Mouse (Mus musculus): ENCODE results near the gene Spg11. TPM values are rescaled to one million over a fixed set of nuclear protein-coding genes. Genes with fewer than 3 reads are reported as not detected.

The Spg11 gene
- total and polyA plus RNA-seq, 2 experiments from 2014 or later, result 4.9 to 20.1 TPM

GRCm38 (mm10) chr2:122011441-122011840 is 106.7 kb downstream of the Spg11 start:
- H3K27me3 ChIP-seq (ENCODE audit: insufficient read depth, low read length), result no peaks in the 10 kb centered on the region
- H3K9ac ChIP-seq (replicated peaks; ENCODE audit: low read length, poor library complexity, severe bottlenecking), result no peak overlapping the region
- 83% methylated on average over 7 of the region's 7 CpGs for WGBS
- DNase-seq (ENCODE audit: low spot score), result no peak
- ATAC-seq (ENCODE audit: low FRiP score), result no peak
- H3K4me3 ChIP-seq (ENCODE audit: low read depth, low read length), result no peak overlapping the region
- no peak overlapping the region for H3K4me2 ChIP-seq (ENCODE audit: low read depth, low read length, poor library complexity, severe bottlenecking)
- no peaks in the 10 kb centered on the region for H3K9me3 ChIP-seq (ENCODE audit: low read length)
- no peak overlapping the region for H3K27ac ChIP-seq (ENCODE audit: low read depth, low read length)
- TF ChIP-seq CTCF (IDR thresholded peaks at IDR 0.05), result no peak
- no peaks in the 10 kb centered on the region for H3K4me1 ChIP-seq (ENCODE audit: insufficient read depth, low read length)
- H3K36me3 ChIP-seq (ENCODE audit: insufficient read depth, low read length), result peaks cover 2% of the 10 kb centered on the region; the same call in 1 of the 2 replicates

- Histone ChIP-seq H3K36me3 (ENCODE audit: insufficient read depth, low read length) (peaks cover 5% of the 10 kb centered on the region; the same call in 1 of the 2 replicates), H3K4me3 (ENCODE audit: low read depth, low read length) (no peak overlapping the region), H3K4me1 (ENCODE audit: insufficient read depth, low read length) (no peaks in the 10 kb centered on the region), H3K4me2 (ENCODE audit: low read depth, low read length, poor library complexity, severe bottlenecking) (no peak overlapping the region), H3K9me3 (ENCODE audit: low read length) (no peaks in the 10 kb centered on the region), H3K27me3 (ENCODE audit: insufficient read depth, low read length) (no peaks in the 10 kb centered on the region), H3K27ac (ENCODE audit: low read depth, low read length) (no peak overlapping the region), H3K9ac (replicated peaks; ENCODE audit: low read length, poor library complexity, severe bottlenecking) (no peak overlapping the region)
- 94% methylated on average over 3 of the region's 3 CpGs for WGBS
- TF ChIP-seq CTCF (IDR thresholded peaks at IDR 0.05), result no peak
- no peak for ATAC-seq (ENCODE audit: low FRiP score)
- DNase-seq (ENCODE audit: low spot score), result no peak
These were observed 109.4 kb downstream of the Spg11 start for GRCm38 (mm10) chr2:122008832-122009231.

Small RNAs within 50 kb of the gene (microRNA-seq; reads per million reads assigned to microRNA genes)
- gene Gm47314 (ENCODE audit: borderline number of aligned reads), result not detected

Other genes with a start within 250 kb of the Spg11 start
- 33.3 and 54.8 TPM in 2 replicates for gene Ctdspl2, start 162.4 kb downstream of the Spg11 start, total RNA-seq (2014; rRNA removed)
- 23.3 and 31.3 TPM in 2 replicates for gene Ctdspl2, start 162.4 kb downstream of the Spg11 start, polyA plus RNA-seq (2015; fragmentation: Nextera tagmentation; extraction: Ambion mirVana)
- 0.28 TPM in 1 of 2 replicates, not detected in the other for gene Mageb3, start 162.3 kb downstream of the Spg11 start, total RNA-seq (2014; rRNA removed)
- 0.22 and 0.30 TPM in 2 replicates for gene Mageb3, start 162.3 kb downstream of the Spg11 start, polyA plus RNA-seq (2015; fragmentation: Nextera tagmentation; extraction: Ambion mirVana)
- gene Eif3j1, start 89.8 kb downstream of the Spg11 start, total RNA-seq (2014; rRNA removed), result 13.5 and 24.2 TPM in 2 replicates
- 11.1 and 12.3 TPM in 2 replicates for gene Eif3j1, start 89.8 kb downstream of the Spg11 start, polyA plus RNA-seq (2015; fragmentation: Nextera tagmentation; extraction: Ambion mirVana)
- 106 and 108 TPM in 2 replicates for gene B2m, start 29.3 kb upstream of the Spg11 start, total RNA-seq (2014; rRNA removed)
- 147 and 161 TPM in 2 replicates for gene B2m, start 29.3 kb upstream of the Spg11 start, polyA plus RNA-seq (2015; fragmentation: Nextera tagmentation; extraction: Ambion mirVana)
- not detected in 2 replicates for gene Trim69, start 42.3 kb upstream of the Spg11 start, total RNA-seq (2014; rRNA removed)
- not detected in 2 replicates for gene Trim69, start 42.3 kb upstream of the Spg11 start, polyA plus RNA-seq (2015; fragmentation: Nextera tagmentation; extraction: Ambion mirVana)
- gene Patl2, start 67.8 kb upstream of the Spg11 start, total RNA-seq (2014; rRNA removed), result 0.16 TPM in 1 of 2 replicates, not detected in the other
- 0.06 TPM in 1 of 2 replicates, not detected in the other for gene Patl2, start 67.8 kb upstream of the Spg11 start, polyA plus RNA-seq (2015; fragmentation: Nextera tagmentation; extraction: Ambion mirVana)
- gene Terb2, start 67.9 kb upstream of the Spg11 start, total RNA-seq (2014; rRNA removed), result not detected in 2 replicates
- gene Terb2, start 67.9 kb upstream of the Spg11 start, polyA plus RNA-seq (2015; fragmentation: Nextera tagmentation; extraction: Ambion mirVana), result not detected in 2 replicates
- 32.5 and 33.8 TPM in 2 replicates for gene Sord, start 116.4 kb upstream of the Spg11 start, total RNA-seq (2014; rRNA removed)
- gene Sord, start 116.4 kb upstream of the Spg11 start, polyA plus RNA-seq (2015; fragmentation: Nextera tagmentation; extraction: Ambion mirVana), result 29.4 and 31.1 TPM in 2 replicates
- 0.05 and 0.14 TPM in 2 replicates for gene Duox2, start 180.1 kb upstream of the Spg11 start, total RNA-seq (2014; rRNA removed)
- gene Duox2, start 180.1 kb upstream of the Spg11 start, polyA plus RNA-seq (2015; fragmentation: Nextera tagmentation; extraction: Ambion mirVana), result 0.09 and 0.17 TPM in 2 replicates
- gene Duoxa2, start 180.5 kb upstream of the Spg11 start, total RNA-seq (2014; rRNA removed), result 0.49 and 0.61 TPM in 2 replicates
- gene Duoxa2, start 180.5 kb upstream of the Spg11 start, polyA plus RNA-seq (2015; fragmentation: Nextera tagmentation; extraction: Ambion mirVana), result 0.43 and 0.82 TPM in 2 replicates
- not detected in 2 replicates for gene Duoxa1, start 195.3 kb upstream of the Spg11 start, total RNA-seq (2014; rRNA removed)
- gene Duoxa1, start 195.3 kb upstream of the Spg11 start, polyA plus RNA-seq (2015; fragmentation: Nextera tagmentation; extraction: Ambion mirVana), result 0.41 and 0.44 TPM in 2 replicates
- 0.24 and 0.33 TPM in 2 replicates for gene Duox1, start 197.3 kb upstream of the Spg11 start, total RNA-seq (2014; rRNA removed)
- 0.11 and 0.16 TPM in 2 replicates for gene Duox1, start 197.3 kb upstream of the Spg11 start, polyA plus RNA-seq (2015; fragmentation: Nextera tagmentation; extraction: Ambion mirVana)

All from midbrain, postnatal 0 days (tissue).